Mouse (Mus musculus): ENCODE measurements around the gene Acpp. TPM values are rescaled to one million over a fixed set of nuclear protein-coding genes. Genes with fewer than 3 reads are reported as not detected.

Acpp gene
- 10 to 100 TPM in 1 of 2 experiments, 1 to 10 TPM in 1; 2.1 to 11.1 TPM for polyA plus RNA-seq (2017; shearing (Covaris generic))

DNA sequence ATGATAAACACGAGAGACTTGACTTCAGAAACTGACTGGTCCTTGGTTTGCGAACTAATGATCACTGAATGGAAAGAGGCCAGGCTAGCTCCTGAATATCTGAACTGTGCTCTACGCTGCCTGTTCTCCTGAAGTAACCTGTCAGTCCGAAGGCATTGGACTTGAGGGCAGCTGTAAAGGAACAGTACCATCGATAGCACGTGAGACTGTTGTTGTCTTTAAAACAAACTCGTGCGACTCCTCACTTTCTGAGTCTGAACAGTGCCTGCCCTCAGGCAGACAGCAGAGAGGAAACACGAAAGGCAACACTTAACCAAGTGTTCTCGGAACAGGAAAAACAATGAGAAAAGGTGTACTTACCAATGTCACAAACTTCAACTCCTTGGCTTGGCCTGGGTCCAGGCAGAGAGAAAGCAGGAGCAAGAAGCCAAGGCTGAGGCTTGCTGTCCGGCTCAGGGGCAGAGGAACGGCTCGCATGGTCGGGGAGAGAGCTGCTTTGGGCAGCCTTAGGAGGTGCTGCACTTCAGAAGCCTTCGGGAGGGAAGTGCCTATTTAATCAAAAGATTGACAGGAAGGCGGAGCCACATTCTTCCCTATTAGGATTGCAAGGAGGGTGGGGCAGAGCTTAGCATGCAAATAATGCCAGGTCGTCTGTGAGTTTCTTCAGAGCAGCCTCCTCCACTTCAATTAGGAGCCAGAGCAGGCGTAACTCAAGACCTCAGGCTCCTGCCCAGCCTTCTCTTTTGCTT lies at the start of gene Acpp:
Acpp (minus strand) TSS at position 566 of the 749 bp plus-strand sequence.

DNA sequence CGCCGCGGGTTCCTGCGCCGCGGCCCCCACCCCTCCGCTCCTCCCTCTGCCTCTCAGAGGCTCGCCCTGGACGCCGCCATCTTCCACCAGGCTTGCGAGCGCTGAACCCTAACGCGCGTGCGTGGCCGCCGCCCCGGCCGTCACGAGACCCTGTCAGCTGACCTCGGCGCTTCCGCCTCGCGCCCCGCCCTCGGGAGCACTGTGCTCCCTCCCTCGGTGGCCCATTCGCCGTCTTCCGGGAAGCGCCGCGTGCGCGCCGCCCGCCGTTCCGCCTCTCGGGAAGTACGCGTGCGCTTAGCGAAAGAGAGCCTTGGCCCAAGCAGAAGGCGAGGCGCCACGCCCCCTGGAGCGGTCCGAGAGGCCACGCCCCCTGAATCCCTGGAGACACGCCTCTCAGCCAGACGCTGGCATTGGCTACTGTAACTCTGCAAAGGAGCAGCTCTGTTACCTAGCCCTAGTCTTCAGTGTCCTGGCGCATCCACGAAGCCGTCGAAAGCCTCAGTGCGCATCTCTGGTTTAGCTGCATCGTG lies 74.7 kb downstream of the Acpp start, which contains the start of gene Dnajc13:
Dnajc13 (minus strand) TSS at position 108 of the 530 bp plus-strand sequence.

Other genes with a start within 250 kb of the Acpp start
- 1 to 10 TPM; 1.3 to 1.4 TPM for gene Ackr4, start 210.8 kb downstream of the Acpp start, polyA plus RNA-seq (2017; shearing (Covaris generic))
- gene Dnajc13, start 74.8 kb downstream of the Acpp start, polyA plus RNA-seq (2017; shearing (Covaris generic)), result 10 to 100 TPM; 38.0 to 48.8 TPM
- gene Cpne4, start 209.5 kb upstream of the Acpp start, polyA plus RNA-seq (2017; shearing (Covaris generic)), result under 1 TPM in 1 of 2 experiments, not detected in 1; 0.20 TPM

All from inflammation-experienced regulatory T-cells (primary cell).